Mouse (Mus musculus) regulatory T cell (primary cell): ENCODE measurements around the gene Uqcr11.

Source experiments
- in situ Hi-C: fragments of 300-600 bp; cut with MboI, MseI; formaldehyde crosslinking; loops from one replicate; pipeline ENCODE4 v1.15.1; 2025; ENCODE audit warnings: high pct_unique_total_duplicates

Uqcr11 gene

DNA sequence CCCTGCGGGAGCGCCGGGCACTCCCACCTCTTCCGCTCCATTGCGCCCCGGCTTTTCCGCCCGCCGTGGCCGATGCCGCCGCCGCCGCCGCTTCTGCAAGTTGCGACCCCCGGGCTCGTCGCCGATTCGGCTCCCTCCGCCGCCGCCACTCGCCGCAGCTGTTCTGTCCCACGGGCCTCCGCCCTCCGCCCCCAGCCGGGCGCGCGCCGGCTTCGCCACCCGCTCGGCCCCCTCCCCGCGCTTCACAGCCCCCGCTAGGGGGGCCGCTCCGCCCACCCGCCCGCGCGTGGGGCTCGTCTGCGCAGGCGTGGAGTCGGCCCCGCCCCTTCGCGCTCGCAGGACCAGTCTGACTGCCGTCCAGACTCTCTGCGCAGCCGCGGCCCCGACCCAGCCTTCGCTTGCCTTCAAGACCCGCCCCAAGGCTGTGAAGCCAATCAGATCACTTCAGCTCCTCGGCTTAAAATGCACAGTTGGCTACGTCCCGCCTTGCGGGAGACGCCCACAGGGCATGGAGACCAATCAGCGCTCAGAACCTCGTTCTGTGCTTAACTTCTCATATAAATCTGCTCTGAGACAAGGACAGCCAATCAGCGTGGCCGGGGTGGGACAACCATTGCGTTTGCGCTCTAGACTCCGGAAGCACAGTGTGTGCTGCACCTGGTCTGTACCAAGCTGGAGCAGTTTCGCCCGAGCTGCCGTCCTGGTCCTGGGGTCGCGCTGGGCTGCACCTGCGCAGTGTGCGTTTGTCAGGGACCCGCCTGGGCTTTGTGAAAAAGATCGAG, 7.2 kb downstream of the Uqcr11 start, which contains the start of gene Mbd3:
Mbd3 (minus strand) TSS at position 360 of the 782 bp plus-strand sequence.
- in situ Hi-C loops: no loop called here

DNA sequence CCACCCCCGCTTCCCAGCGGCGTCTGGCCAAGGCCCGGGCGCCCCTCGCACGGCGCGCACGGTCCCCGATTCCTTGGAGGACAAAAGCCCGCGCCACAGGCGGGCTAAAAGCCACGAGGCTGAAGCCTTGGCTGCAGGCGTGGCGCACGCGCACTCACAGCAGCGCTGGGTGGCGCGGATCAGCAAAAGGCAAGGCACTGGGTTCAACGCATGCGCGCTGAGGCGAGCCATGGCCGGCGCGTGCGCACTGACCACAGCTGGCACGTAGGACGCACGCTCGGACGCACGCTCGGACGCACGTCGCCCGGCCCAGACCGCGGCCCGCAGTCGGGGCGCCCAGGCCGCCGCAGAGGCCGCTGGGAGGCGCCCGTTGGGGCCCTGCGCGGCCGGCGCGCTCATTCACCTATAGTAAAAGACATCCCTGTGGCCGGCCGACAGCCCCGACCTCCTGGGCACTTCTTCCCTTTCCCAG, 7.9 kb downstream of the Uqcr11 start:
- in situ Hi-C loops: no loop called here

DNA sequence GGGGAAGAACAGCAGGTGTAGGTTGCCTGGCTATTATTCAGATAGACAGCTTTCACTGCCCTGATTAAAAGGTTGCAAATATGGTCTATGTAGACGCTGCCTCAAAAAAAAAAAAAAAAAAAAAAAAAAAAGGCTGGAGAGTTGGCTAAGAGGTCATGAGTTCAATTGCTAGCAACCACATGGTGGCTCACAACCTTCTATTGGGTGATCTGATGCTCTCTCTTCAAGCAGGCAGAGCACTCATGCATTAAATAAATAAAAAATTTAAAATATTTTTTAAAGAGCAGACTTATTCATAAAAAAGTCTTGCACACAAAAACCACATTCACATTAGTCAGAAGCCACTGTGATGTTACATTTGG, 8.5 kb downstream of the Uqcr11 start:
- in situ Hi-C loops: no loop called here

DNA sequence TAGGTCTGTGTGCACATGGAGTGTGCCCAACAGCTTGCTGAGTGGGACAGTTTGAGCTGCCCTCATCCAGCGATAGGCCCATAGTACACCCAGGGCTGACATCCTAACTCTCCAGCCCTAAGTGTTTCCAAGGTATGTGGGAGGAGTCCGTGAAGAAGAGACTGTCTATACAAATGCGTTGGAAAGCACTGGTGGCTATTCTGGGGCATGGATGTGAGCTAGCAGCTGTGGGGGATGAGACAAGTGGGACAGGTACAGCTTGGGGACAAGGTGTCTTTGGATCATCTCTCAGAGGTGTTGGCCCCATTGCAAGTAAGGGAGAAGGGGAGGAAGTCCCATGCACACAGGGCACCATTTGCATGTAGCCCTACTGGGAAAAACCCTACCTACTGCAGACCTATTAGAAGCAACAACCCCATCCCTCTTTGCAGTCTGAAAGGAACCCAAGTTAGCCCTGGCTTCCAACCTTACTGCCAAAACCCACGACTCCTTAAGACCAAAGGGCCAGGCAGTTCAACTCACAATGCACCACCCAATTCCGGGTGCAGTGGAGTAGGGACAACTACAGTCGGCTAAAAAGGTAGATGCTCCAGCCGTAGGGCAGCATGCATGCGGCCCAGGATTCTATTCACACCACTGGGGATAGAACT, 9.0 kb downstream of the Uqcr11 start:
- in situ Hi-C loops: no loop called here

DNA sequence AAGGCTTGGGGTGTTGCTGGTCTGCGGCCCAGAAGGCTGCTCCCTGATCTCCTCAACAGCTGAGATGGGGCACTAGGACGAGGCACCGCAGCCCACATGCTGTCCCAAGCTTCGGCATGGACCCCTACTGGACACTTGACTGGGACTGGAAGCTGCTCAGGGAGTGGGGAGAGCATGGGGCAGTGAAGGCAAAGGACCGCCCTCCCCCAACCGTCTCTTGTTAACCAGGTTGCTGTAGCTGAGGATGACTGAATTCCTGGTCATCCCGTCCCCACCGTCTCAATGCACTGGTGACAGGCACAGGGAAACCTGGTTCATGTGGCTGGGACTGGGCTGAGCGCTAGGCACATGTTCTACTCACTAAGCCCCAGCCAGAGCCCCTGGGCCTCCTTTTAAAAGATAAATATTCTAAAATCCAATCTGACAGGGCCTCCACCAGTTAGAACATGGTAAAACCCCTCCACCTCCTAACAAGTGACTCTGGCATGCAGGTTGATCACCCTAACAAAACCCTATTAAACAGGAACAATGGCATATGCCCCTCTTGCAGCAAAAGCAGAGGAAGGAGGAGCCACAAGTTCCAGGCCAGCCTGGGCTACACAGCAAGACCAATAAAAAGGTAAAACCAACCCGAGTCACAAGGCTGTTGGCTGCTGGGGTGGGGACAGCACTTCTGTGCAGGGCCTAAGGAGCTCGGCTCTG, 9.7 kb downstream of the Uqcr11 start:
- in situ Hi-C loops: no loop called here

DNA sequence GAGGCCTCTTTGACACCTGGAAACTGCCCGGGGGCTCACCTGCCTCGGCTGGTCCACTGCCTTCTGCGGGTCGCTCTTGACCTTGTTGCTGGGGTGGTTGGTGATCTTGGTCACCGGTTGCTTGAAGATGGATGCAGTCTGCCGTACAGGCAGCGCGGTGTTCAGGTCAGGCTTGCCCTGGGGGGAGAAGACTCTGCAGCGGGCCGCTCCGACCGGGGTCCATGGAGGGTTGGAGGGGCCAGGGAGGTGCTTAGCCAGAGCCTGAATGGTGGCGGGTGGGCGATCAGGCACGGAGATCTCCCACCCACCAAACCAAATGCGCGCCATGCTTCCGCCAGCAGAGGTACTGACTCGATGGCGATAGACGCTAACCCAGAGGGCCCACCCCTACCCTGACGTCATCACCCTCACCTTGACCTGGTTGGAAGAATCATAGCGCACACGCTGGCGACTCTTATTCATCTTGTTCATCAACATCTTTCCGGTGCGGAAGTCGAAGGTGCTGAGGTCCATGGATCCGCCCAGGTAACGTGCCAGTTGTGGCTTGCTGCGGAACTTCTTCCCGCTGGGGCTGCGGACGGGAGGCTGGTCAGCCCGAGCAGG, 11.5 kb downstream of the Uqcr11 start:
- in situ Hi-C loops: no loop called here

DNA sequence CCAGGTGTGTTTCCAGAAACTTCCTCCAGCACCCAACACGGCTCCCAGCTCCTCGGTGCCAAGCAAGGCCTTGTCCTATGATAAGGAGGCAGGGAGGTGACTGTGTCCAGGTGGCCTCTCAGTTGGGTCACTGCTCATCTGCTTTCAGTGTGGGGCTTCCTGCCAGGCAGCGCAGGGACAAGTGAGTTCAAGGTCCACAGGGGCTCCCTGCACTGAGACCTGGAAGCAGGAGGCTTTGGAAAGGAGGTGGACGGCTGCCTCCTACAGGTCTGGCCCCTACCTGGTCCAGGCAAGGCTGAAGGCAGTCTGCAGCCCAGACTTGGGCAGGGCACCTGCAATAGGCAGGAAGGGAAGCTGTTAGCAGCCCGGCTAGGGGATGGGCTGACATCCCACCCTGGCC, 13.9 kb downstream of the Uqcr11 start:
- in situ Hi-C loops: no loop called here

DNA sequence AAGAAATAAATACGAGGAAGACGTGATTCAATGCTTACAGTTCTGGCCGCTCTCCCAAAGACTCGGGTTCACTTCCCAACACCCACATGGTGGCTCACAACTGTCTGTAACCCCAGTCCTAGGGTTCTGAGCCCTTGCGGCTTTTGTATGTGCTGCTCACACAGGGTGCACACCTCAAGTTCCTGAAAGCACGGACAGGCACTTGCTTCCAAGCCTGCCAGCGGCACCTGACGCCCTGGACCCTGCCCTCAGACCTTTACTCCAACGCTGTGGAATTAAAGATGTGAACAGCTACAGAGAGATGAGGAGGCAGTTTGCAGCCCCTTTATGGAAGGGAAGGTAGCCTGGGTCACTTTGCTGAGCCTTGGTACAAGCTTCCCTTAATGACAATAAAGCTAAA, 15.9 kb downstream of the Uqcr11 start:
- in situ Hi-C loops: no loop called here

DNA sequence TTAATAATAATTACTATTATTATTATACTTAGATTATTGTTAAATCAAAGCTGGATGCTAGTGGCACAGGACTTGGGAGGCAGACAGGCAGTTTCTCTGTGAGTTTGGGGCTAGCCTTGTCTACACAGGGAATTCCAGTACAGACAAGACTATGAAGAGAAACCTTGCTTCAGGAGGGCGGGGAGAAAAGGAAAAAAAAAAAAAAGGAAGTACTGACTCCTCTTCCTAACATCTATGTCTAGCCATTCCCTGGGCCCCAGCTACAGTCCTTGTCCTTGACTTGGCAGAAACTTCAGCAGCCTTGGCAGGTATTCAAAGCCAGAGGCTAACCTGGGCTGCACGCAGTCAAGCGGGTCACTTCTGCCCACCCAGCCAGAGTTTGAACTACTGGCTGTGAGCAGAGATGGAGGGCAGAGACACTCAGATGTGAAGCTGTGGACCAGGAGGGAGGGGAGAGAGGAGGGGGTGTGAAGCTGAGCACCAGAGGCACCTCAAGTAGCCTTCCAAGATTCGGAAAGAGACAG, 17.4 kb downstream of the Uqcr11 start:
- in situ Hi-C loops: no loop called here

DNA sequence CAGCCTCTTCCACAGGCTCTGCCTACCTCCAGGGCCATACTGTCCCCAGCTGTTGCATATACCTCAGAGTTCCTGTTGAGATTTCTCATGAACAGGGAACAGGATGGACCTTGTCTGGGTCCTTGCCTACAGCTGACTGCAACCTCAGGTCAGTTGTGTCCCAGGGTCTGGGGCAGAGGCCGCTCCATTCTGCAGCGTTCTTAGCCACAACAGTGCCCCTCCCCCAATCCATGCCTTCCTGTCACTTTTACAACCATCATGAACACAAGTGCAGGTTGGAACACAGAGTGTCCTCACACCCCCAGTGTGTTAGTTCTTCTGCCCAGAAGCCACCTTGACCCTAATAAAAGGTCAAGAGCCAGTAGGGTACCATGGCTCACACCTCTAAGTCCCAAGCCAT, 17.9 kb downstream of the Uqcr11 start:
- in situ Hi-C loops: no loop called here

DNA sequence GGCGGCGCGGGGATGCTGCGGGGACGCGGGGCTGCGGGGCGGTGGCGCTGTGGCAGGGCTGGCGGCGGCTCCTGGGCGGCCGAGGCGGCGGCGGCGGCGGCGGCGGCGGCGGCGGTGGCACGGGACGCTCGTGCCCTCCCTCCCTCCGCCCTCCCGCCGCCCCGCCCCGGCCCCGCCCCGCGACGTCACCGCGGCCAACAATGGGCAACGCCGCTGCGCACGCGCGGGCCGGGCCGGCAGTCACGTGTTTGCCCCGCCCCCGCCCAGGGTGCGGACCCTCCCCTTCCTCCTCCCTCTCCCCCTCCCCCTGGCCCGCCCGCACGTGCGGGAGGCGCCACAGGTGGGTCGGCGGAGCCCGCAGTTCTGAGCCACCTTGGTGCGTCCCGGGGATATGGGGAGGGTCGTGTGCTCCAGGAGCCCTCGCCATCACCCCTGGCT, 19.1 kb downstream of the Uqcr11 start, which contains the start of gene Mex3d:
Mex3d (minus strand) TSS at position 138 of the 438 bp plus-strand sequence.
- in situ Hi-C loops: no loop called here

DNA sequence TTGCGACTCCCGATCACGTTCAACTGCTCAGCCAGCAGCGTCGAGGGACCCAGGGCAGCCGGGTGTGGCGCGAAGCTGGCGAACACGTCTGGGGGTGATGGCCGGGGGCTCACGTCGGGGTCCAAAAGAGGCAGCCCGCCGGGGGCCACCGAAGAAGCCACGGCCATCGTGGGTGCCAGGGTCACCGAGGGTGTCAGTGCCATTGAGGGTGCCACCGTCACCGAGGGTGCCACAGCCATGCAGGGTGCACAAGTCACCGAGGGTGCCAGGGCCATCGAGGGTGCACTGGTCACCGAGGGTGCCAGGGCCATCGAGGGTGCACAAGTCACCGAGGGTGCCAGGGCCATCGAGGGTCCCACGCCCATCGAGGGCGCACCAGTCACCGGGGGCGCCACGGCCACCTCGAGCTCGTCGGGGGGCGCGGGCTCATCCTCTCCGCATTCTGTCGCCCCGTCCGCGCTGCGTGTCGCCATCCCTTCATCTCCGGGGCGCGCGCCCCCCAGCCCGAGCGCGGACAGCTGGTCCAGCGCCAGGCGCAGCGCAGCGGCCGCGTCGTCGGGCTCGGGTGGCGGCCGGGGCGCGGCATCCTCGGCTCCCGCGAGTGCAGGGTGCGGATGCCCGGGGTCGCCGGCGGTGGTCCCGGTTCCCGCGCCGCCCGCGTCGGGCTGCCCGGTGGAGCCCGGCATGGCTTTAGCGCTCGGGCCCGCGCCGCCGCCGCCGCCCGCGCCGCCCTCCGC, 19.7 kb downstream of the Uqcr11 start:
- in situ Hi-C loops: no loop called here

DNA sequence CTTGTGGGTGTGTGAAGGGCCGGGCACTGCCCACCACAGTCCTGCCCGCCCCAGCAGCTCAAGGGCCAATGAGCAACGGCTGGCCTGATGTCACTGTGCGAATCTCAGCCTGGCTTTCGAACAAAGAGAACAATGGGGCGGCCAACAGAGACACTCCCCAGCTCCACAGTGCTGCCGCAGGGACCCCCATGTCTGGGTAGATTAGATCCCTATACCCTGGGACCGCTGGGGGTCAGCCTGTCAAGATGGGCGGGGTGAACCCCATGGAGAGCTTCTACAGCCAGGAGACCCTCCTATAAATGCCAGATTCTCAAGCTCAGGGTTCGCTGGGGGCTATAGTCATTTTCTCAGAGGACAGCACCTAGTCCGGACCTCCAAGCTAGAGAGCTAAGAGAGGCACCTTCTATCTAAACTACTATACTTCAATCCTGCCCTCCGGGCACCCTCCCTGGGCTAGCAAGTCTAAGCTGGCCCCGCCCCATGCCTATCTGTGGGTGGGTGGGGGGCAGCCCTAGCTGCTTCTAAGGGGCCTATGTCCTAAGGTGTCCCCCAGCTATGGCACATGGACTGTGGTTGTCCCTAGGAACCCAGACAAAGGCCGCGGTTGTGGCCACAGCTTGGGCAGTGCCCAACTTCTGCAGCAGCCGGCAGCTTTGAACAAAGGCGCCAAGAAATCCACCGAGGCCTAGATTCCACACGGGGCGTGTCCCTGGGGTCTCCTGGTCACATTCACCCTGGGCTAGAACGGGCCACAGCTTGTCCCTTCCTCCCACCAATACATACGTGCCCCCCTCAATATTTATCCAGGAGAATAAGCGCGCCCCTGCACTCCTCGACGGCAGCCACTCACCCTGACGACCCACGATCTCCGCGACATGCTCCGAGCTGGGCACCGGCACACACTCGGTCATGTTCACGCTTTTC, 20.6 kb downstream of the Uqcr11 start:
- in situ Hi-C loops: no loop called here

DNA sequence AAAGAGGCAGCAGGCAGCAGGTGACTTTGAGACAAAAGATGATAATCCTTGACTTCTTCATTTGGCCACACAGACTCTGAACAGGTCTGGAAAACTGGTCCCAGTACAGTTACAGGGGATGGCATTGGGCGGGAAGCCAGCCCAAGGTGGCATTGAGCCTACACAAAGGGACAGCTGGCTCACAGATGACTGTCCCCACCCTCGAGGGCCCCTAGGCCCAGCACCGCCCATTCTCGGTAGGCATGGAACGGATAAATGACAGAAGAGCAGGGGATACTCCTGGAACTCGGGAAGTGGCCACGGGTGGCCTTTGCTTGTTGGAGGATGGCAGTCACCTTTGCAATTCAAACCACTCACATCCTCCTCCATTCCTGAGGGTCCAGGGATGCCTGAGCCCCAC, 21.3 kb downstream of the Uqcr11 start:
- in situ Hi-C loops: no loop called here

DNA sequence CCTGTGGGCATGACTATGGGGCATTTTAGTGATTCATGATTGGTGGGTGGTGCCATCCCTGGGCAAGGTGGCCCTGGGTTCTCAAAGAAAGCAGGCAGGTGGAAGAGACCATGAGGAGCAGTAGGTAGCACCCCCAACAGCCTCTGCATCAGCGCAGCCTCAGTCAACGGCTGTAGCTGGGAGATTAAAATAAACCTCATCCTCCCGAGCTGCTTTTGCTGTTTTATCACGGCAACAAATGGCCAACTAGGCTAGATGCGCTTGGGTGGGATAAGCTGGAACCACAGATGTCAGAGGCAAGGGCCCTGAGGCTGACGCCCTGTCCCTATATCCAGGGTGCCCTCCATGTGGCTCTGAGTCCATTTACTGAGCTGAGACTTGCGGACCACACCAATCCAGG, 21.9 kb downstream of the Uqcr11 start:
- in situ Hi-C loops: no loop called here

DNA sequence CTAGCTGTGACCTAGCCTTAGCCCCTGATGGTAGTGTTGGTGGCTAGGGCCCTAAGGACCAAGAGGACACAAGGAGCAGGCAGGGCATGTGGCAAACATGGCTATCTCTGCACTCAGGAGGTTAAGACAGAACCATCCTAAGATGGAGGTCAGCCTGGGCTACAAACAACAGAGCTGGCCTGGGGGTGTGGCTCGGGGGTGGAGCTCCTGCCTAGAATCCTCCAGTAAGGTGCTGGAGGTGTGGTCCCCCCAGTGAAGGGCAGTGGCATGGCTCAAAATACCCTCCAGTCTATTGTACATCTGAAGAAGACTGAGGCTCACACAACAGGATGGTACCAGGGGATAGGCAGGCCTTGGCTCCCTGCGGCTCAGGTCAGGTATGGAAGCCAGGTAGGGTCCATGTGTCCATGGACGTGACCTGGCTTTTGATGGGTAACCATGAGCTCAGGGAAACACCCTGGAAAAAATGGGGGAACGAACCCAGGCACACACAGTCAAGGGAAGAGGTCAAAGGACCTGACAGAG, 22.5 kb downstream of the Uqcr11 start:
- in situ Hi-C loops: no loop called here

DNA sequence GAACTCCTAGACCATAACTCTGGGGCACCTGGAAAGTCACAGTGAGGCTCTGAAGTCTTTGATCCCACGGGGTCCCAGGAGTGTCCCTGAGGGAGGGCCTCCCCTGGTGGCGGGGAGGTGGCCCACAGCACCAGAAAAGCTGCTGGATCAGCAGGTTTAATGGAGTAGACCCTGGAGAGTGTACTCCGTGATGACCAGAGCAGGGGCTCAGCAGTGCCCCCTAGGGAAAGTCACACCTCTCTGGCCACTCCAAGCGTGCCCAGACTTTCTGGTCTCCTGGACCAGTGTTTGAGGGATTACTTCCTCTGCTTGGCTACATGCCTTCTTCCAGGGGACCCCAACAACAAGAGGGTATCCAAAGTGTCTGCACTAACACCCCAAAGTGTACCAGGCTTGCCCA, 23.2 kb downstream of the Uqcr11 start:
- in situ Hi-C loops: no loop called here

DNA sequence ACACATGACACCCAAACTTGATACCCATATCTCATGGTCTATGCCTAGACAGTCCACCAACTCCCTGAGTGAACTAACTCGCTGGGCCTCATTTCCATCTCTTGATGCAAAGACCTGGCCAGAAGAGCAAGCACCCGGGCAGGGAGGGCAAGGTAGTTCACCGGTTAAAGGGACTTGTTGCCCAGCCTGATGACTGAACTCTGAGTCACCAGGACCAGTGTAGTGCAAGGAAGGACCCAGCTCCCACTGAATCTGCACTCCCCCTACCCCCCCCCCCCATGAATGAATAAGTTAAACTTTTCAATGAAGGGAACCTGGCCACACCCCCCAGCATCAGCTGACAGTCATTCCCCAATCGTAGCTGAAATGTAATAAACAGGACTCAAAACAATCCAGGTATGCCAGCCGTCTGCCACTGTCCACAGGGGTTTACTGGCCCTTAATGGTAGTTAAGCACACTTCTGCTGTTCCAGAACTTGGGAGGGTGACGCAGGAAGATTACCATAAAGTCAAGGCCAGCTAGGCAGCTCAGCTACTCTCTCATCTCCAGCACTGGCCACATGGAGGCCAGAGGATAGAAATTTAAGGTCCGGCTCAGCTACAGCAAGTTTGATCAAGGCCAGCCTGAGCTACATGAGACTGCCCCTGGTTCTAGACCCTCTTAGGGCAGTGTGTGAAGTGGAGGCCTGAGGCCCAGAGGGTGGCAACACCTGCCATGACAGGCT, 23.8 kb downstream of the Uqcr11 start:
- in situ Hi-C loops: no loop called here

DNA sequence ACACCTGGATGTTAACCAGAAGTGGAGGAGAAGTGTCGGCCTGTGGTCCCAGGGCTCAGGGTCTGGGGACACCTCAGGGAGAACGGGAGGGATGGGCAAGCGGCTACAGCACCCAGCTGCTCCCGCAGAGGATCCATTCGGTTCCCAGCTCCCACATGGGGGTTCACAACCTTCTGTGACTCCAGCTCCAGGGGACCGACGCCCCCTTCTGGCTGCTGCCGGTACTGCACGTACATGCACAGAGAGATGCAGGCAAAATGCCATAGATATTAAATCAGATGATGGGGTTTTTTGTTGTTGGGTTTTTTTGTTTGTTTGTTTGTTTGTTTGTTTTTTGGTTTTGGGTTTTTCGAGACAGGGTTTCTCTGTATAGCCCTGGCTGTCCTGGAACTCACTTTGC, 28.9 kb downstream of the Uqcr11 start:
- in situ Hi-C loops: no loop called here
